Mouse (Mus musculus): ENCODE results near the gene Dab1.

DNA sequence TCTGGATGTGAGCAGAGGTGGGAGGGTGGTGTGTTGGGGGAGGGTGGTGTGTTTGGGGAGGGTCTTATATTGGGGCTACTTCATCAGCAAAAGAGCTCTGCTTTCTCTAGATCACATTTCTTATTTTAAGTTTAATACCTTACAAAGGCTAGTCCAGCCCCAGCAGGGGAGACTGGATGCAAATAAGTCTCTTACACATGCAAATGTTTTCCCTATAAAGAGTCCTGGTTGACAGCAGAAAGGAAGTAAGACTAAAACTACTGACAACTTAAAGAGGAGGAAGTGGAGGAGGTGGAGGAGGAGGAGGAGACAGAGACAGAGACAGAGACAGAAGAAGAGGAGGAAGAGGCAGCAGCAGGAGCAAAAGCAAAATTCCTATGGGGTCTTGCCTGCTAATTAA, 885.8 kb downstream of the Dab1 start:
- TF ChIP-seq CTCF (IDR thresholded peaks at IDR 0.05; ENCODE audit: borderline replicate concordance, insufficient read depth, low read length) (no peak), POLR2A (IDR thresholded peaks at IDR 0.05; ENCODE audit: low read depth, low read length) (no peak)

Data from embryonic fibroblast, embryonic 13.5 days (primary cell).